Mouse (Mus musculus) embryonic facial prominence, embryonic 10.5 days (tissue): ENCODE data around the gene Catsperd. TPM values are rescaled to one million over a fixed set of nuclear protein-coding genes. Genes with fewer than 3 reads are reported as not detected.
"Not testable (repeated sequence)": the region's sequence is repeated elsewhere in the genome, so short reads cannot be mapped to it uniquely, and the experiment has no call there.

Experiments
- DNase-seq: peaks from one replicate; pipeline ENCODE4 v3.0.0-alpha.2; 2017; ENCODE audit warnings: low spot score
- H3K27ac ChIP-seq: fragments of 300-500 bp; sonication (generic); replicated peaks from 2 replicates; pipeline ENCODE4 v1.5.1; 2016; ENCODE audit warnings: mild to moderate bottlenecking
- H3K27me3 ChIP-seq: fragments of 300-500 bp; sonication (generic); replicated peaks from 2 replicates; pipeline ENCODE4 v1.6.1; 2016; ENCODE audit warnings: low read depth, mild to moderate bottlenecking; ENCODE audit not compliant: poor library complexity, severe bottlenecking
- H3K36me3 ChIP-seq: fragments of 300-500 bp; sonication (generic); replicated peaks from 2 replicates; pipeline ENCODE4 v1.6.1; 2016; ENCODE audit warnings: mild to moderate bottlenecking, moderate library complexity
- H3K4me1 ChIP-seq: fragments of 300-500 bp; sonication (generic); 2 replicates; pipeline ENCODE4 v1.6.1; 2016
- H3K4me3 ChIP-seq: fragments of 300-500 bp; sonication (generic); 2 replicates; pipeline ENCODE4 v1.5.1; 2016; ENCODE audit warnings: mild to moderate bottlenecking, moderate library complexity
- H3K9me3 ChIP-seq: fragments of 300-500 bp; sonication (generic); 2 replicates; pipeline ENCODE4 v1.6.1; 2016; ENCODE audit warnings: mild to moderate bottlenecking
- whole genome bisulfite sequencing: fragments of 180-500 bp; shearing (Covaris S2); methylation state at CpG from one replicate; pipeline ENCODE4 v1.1.7; 2016; 5-methylcytosine and 5-hydroxymethylcytosine counted together
- polyA plus RNA-seq: library from polyadenylated mRNA; unstranded; fragments of >200 nt; fragmentation: Nextera tagmentation; extraction: Ambion mirVana; gene quantifications from 2 replicates; pipeline ENCODE4 v1.2.1, GENCODE M21; 2016

Catsperd gene
- polyA plus RNA-seq, 1 experiment from 2014 or later = 0.77 TPM

DNA sequence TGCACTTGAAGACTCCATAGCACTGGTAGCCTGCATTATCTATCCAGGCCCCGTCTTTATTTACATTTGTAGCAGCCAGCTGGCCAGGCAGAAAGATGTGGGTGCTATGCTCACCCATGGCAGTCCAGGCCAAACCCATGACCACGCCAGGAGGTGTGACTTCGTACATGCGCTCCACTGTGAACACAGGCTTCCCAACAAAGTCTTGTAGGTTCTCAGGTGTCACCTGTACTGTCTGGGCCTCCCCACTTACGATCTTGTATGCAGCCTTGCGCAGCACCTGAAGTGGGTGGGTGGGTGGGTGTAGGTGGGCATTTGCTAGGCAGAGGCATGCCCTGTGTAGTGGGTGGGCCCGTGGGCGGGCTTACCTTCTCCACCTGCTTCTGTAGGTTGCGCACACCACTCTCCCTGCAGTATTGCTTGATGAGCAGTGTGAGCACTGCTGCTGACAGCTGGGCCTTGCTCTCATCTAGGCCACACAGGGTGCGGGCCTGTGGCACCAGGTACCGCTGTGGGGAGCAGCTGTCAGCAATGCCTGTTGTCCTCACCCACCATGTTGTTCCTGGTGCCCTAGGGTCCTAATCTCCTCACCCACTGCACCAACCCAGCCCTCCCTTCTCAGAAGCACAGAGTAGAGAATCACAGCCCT is 12.7 kb upstream of the Catsperd start:
- 88% methylated on average over 11 of the region's 11 CpGs for WGBS
- peak overlapping the region; percentile 87 for H3K4me3 ChIP-seq

DNA sequence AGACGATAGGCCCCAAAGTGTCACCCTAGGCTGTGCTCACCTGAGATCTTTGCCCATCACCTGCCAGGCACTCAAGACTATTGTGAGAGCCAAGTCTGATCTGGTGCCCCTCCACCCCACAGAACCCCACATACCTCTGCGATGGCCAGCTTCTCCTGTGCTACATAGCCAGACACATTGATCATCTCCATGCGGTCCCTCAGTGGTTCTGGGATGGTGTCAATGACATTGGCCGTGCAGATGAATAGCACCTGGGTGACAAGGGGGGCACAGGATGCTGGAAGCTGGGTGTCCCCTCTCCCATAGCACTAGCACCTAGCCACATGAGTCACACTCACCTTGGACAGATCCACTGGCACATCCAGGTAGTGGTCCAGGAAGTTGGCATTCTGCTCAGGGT is 12.2 kb upstream of the Catsperd start:
- Histone ChIP-seq H3K9me3 (no peaks in the 10 kb centered on the region), H3K27me3 (no peaks in the 10 kb centered on the region), H3K4me3 (0 out of 2 replicates have a peak overlapping the region, but pooled peaks have one; percentile 87), H3K4me1 (peaks cover 36% of the 10 kb centered on the region), H3K36me3 (peaks cover 69% of the 10 kb centered on the region), H3K27ac (no peak overlapping the region)
- 91% methylated on average over 4 of the region's 4 CpGs for WGBS
- no peak for DNase-seq

More for the DNA sequence above, 12.7 kb upstream of the Catsperd start:
- H3K4me1 ChIP-seq = peaks cover 40% of the 10 kb centered on the region
- DNase-seq = no peak
- H3K36me3 ChIP-seq = peaks cover 63% of the 10 kb centered on the region
- no peaks in the 10 kb centered on the region for H3K9me3 ChIP-seq
- 0 out of 2 replicates have a peak overlapping the region, but pooled peaks have one; percentile 97 for H3K27ac ChIP-seq
- H3K27me3 ChIP-seq = no peaks in the 10 kb centered on the region

DNA sequence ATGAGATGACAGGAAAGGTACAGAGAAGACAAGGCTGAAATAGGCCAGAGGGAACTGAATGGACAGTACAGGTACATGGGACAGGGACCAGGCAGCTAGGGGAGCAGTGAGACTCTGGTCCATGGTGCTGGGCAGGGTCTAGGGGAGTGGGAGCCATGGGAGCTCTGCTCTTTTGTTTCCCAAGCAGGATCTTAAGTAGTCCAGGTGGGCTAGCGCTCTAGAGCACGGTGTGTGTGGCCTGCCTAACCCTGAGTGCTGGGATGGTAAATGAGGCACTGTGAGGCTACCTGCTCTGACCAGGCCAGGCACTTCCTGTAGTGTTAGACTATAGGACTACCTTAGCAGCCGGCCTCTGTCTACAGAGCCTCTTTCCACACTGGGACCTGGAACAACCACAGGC is 11.2 kb upstream of the Catsperd start:
- WGBS = 82% methylated on average over 3 of the region's 3 CpGs

DNA sequence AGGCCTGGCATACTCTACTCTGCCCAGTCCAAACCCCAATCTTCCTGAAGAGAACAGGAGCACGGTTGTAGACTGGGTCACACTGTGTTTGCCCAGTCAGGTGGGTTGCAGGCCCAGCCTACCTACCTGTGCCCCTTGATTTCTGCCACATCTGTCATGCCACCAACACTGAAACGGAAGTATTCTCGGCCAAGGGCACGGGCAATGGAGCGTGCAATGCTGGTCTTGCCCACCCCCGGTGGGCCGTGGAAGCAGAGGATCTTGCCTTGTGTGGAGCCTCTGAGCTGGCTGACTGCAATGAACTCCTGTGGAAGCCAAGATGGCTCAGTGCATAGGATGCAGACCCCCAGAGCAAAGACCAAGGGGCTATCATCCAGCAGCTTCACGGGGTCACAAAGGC is 10.3 kb upstream of the Catsperd start:
- Histone ChIP-seq H3K9me3 (no peaks in the 10 kb centered on the region), H3K4me3 (0 out of 2 replicates have a peak overlapping the region, but pooled peaks have one; percentile 3), H3K36me3 (peaks cover 87% of the 10 kb centered on the region), H3K4me1 (peaks cover 21% of the 10 kb centered on the region), H3K27ac (no peak overlapping the region), H3K27me3 (no peaks in the 10 kb centered on the region)
- WGBS = 94% methylated on average over 8 of the region's 8 CpGs
- DNase-seq = no peak

More for the DNA sequence above, 11.2 kb upstream of the Catsperd start:
- Histone ChIP-seq H3K27ac (no peak overlapping the region), H3K27me3 (no peaks in the 10 kb centered on the region), H3K4me1 (peaks cover 29% of the 10 kb centered on the region), H3K36me3 (peaks cover 78% of the 10 kb centered on the region), H3K9me3 (no peaks in the 10 kb centered on the region), H3K4me3 (0 out of 2 replicates have a peak overlapping the region, but pooled peaks have one; percentile 23)
- DNase-seq = no peak

DNA sequence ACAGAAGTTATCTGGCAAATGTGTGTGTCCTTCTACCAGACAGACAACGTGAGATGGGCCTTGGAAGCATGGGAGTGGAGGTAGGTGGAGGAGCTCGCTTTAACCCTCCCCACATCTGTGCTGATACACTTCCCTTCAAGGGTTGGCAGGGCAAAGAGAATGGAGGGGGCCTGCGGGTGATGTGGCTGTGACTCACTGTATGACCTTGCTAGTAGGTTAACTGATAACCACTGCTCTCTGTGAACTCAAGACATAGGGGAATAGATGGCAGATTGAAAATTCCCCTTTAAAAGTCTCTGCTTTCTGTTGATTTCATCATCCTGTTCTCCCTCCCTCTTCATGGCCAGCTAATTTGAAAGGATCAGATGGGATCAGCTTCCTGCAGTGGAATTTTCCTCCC is 2.4 kb upstream of the Catsperd start:
- Histone ChIP-seq H3K27me3 (no peaks in the 10 kb centered on the region), H3K27ac (no peak overlapping the region), H3K36me3 (peaks cover 50% of the 10 kb centered on the region), H3K4me1 (peaks cover 31% of the 10 kb centered on the region), H3K4me3 (peak overlapping the region; percentile 99), H3K9me3 (no peaks in the 10 kb centered on the region)
- no peak for DNase-seq
- WGBS = 95% methylated on average over 3 of the region's 3 CpGs

DNA sequence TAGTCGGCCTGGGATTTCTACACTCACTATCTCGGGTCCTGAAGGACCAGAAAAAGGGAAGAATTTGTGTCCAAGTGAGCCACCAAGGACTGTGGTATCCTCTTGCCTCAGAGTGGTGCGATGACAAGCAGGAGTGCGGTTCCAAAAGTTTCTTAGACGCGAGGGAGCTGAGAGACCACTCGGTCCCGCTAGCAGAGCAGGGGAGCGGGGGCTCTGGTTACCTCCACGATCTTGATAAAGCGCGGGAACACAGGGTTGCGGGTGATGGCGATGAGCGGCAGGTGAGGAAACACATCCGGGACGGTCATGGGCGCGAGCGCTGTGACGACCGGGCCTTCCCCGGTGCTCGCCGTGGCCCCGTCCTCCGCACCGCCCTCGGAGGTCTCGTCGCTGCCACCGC is 1.7 kb upstream of the Catsperd start:
- peak overlapping the region; percentile 99 for H3K4me3 ChIP-seq
- DNase-seq = no peak
- H3K36me3 ChIP-seq = peaks cover 42% of the 10 kb centered on the region
- H3K27me3 ChIP-seq = no peaks in the 10 kb centered on the region
- H3K27ac ChIP-seq = peak overlapping the region; percentile 91
- no peaks in the 10 kb centered on the region for H3K9me3 ChIP-seq
- H3K4me1 ChIP-seq = peaks cover 31% of the 10 kb centered on the region
- WGBS = under 1% methylated on average over 32 of the region's 32 CpGs

DNA sequence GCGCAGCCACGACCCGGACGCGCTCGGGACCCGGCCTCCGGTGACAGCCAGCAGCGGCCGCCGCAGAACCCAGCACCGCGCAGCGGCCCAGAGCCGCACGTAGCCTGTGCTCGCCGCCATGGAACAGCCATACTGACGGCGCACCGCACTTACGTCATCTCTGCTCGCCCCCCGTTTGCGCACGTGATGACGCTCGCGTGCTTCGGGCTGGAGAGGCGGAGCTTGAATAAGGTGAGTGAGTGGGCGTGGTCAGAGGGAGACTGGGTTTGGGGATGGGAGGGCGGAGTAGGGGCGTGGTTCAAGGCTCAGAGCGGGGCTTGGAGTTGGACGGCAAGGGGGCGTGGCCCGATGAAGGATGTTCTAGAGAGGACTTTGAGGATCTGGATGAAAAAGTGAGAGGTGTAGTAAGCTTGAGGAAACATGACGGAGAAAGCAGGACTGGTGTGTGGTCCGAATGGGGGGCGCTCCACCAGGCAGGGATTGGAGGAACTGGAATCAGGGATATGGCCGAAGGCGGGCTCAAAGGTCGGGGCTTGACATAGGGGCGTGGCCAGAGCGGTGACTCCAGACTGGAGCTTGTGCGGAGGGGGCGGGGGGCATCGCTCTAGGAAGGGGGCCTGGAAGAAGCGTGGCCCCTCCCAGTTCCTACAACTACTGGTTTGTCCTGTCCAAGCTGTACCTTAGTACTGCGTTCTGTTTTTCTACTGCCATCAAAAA is 1.0 kb upstream of the Catsperd start, which contains the start of gene Lonp1:
Gene Lonp1 (minus strand): TSS at position 134 of the 717 bp plus-strand sequence.
- H3K9me3 ChIP-seq = no peaks in the 10 kb centered on the region
- H3K36me3 ChIP-seq = peaks cover 36% of the 10 kb centered on the region
- H3K4me1 ChIP-seq = peaks cover 31% of the 10 kb centered on the region
- WGBS = under 1% methylated on average over 51 of the region's 51 CpGs
- DNase-seq = peak; percentile 99
- no peaks in the 10 kb centered on the region for H3K27me3 ChIP-seq
- H3K4me3 ChIP-seq = peak within 1 kb of the TSS; percentile 99
- H3K27ac ChIP-seq = peak within 1 kb of the TSS; percentile 91

DNA sequence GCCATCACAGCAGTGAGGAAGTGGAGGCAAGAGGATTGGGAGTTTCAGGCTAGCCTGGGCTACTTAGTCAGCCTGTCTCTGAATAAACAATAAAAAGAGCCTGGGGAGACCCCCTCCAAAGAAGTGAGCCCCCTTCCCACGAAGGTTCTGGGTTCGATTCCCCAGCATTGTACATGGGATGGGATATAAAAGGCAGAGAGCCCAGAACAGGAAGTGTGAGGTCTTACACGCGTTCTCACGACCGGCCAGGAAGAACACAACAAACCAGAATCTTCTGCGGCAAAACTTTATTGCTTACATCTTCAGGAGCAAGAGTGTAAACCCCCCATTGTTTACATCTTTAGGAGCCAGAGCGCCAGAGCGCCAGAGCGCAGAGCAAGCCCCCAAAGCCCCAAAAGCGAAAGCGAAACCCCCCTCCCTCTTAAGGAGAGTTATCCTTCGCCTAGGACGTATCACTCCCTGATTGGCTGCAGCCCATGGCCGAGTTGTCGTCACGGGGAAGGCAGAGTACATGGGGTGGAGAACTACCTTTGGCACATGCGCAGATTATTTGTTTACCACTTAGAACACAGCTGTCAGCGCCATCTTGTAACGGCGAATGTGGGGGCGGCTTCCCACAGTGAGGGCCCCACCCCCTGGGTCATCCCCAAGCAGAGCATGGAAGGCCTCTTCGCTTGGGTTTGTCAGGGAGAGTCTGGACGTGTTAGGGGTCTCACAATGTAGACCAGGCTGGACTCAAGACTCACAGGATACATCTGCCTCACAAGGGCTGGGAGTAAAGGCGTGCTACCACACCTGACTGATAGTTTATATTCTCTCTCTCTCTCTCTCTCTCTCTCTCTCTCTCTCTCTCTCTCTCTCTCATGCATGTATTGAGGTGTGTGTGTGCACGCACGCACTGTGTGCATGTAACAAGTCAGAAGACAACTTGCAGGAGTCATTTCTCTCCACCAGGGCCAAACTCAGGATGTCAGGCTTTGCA is 2.1 kb downstream of the Catsperd start:
- H3K36me3 ChIP-seq, DNase-seq, H3K4me3 ChIP-seq, H3K9me3 ChIP-seq, H3K27me3 ChIP-seq, H3K27ac ChIP-seq: not testable (repeated sequence)
- peaks cover 27% of the 10 kb centered on the region for H3K4me1 ChIP-seq
- WGBS = 89% methylated on average over 27 of the region's 27 CpGs

DNA sequence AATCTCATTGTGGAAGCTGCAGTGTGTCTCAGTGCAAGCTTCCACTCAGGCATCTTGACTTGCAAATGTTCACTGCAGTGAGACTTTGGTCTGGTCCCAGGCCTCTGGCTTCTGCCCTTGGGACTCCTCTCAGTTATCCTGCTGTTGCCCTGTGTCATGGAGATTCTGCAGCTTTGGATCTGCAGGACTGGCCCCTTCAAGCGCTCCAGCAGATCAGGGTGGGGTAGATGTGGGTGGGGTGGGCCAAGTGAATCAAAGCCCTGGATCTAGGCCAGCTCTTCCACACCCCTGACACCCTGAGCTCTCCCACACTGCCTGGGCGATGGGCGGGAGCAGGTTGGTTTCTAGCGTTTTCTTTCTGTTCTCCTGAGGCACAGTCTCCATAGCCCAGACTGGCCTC is 3.9 kb downstream of the Catsperd start:
- no peak for DNase-seq
- Histone ChIP-seq H3K4me1 (peaks cover 11% of the 10 kb centered on the region), H3K27me3 (no peaks in the 10 kb centered on the region), H3K27ac (no peak overlapping the region), H3K36me3 (no peaks in the 10 kb centered on the region), H3K9me3 (no peaks in the 10 kb centered on the region), H3K4me3 (no peak overlapping the region)
- 59% methylated on average over 4 of the region's 4 CpGs for WGBS

DNA sequence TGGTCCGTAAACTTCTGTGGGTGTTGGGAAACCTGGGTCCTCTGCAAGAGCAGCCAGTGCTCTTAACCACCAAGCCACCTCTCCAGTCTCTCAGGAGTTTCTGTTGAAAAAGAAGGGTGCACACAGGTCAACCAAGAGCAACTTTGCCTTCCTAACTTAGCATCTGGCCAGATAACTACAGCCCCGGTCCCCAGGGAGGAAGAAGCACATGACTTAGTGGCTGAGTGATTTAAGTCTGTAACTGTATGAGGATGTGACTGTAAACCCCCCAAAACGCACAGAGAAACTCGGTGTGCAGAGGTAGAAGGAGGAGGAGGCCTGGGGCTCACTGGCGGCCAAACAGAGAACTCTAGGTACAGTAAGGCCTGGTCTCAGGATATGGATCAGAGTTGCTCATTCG is 6.1 kb downstream of the Catsperd start:
- H3K27ac ChIP-seq = no peak overlapping the region
- H3K9me3 ChIP-seq = no peaks in the 10 kb centered on the region
- H3K27me3 ChIP-seq = no peaks in the 10 kb centered on the region
- DNase-seq = no peak
- H3K4me3 ChIP-seq = no peak overlapping the region
- H3K36me3 ChIP-seq = no peaks in the 10 kb centered on the region
- no peaks in the 10 kb centered on the region for H3K4me1 ChIP-seq
- WGBS = 88% methylated on average over 6 of the region's 6 CpGs

DNA sequence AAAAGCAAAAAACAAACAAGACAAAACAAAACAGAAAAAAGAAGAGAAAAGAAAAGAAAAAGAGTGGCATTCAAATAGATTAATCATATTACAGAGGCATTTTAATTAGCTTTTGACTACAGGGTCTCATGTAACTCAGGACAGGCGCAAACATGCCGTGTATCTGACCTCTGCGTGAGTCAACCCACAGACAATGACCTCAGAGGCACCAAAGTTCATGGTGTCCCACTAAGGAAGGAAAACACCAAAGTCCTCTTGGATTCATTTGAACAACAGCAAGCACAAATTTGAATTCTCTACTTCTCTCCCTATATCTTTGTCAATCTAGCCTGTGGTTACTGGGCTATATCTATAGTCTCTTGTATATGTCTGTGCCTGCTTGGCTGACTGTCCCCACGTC is 15.3 kb downstream of the Catsperd start:
- WGBS = 87% methylated on average over 4 of the region's 4 CpGs
- no peak for DNase-seq
- Histone ChIP-seq H3K27me3 (no peaks in the 10 kb centered on the region), H3K36me3 (no peaks in the 10 kb centered on the region), H3K9me3 (no peaks in the 10 kb centered on the region), H3K4me1 (peaks cover 5% of the 10 kb centered on the region; the same call in 1 of the 2 replicates), H3K4me3 (no peak overlapping the region), H3K27ac (no peak overlapping the region)

DNA sequence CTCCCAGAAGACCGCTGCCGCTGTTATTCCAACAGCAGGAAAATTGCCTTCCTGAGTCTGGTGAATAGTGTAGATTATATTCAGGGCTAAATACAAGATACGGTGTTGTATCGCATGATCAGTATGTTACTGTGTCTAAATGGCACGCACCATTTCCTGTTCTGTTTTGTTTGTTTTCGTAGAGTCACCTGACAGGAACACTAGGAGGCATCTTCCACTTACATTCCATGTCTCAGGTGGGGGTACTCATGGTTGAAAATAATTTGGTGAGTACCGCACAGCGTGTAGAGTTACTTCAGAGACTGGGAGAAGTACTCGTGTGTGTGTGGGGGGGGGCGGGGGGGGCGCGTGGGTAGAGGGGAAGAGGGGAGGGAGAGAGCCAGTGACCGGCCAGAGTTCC is 19.6 kb downstream of the Catsperd start:
- H3K27ac ChIP-seq = no peak overlapping the region
- no peak for DNase-seq
- peaks cover 5% of the 10 kb centered on the region; the same call in 1 of the 2 replicates for H3K4me1 ChIP-seq
- 67% methylated on average over 12 of the region's 13 CpGs for WGBS
- H3K4me3 ChIP-seq = no peak overlapping the region
- no peaks in the 10 kb centered on the region for H3K36me3 ChIP-seq
- H3K27me3 ChIP-seq = no peaks in the 10 kb centered on the region
- no peaks in the 10 kb centered on the region for H3K9me3 ChIP-seq
